Mouse (Mus musculus) bone marrow macrophage, adult 2 months (primary cell): ENCODE data around the gene Vav2. TPM values are rescaled to one million over a fixed set of nuclear protein-coding genes. Genes with fewer than 3 reads are reported as not detected.

Experiments
- H3K27ac ChIP-seq: 2 replicates; pipeline ENCODE4 v1.5.1; 2012; ENCODE audit warnings: low read depth, low read length; ENCODE audit not compliant: insufficient read depth
- H3K4me1 ChIP-seq: 2 replicates; pipeline ENCODE4 v1.6.1; 2012; ENCODE audit warnings: low read length; ENCODE audit not compliant: control insufficient read depth, insufficient read depth
- H3K4me3 ChIP-seq: 2 replicates; pipeline ENCODE4 v1.5.1; 2012; ENCODE audit warnings: mild to moderate bottlenecking, low read length, moderate library complexity; ENCODE audit not compliant: insufficient read depth
- CTCF ChIP-seq: IDR thresholded peaks from 2 replicates; pipeline ENCODE4 v1.5.1; 2012; ENCODE audit warnings: low read depth, mild to moderate bottlenecking, low read length, moderate library complexity
- POLR2A ChIP-seq: IDR thresholded peaks from 2 replicates; pipeline ENCODE4 v1.6.1; 2012; ENCODE audit warnings: mild to moderate bottlenecking, low read depth, low read length, borderline replicate concordance
- polyA plus RNA-seq: library from polyadenylated mRNA; stranded (reverse); fragments of >200 nt; gene quantifications from 2 replicates; pipeline ENCODE4 v1.2.4, GENCODE M21; 2012; ENCODE audit not compliant: missing spikeins, insufficient read depth, insufficient read length

Gene Vav2
- polyA plus RNA-seq, 1 experiment: 16.3 TPM

- no peak overlapping the region for H3K4me3 ChIP-seq
- H3K27ac ChIP-seq: no peak overlapping the region
- H3K4me1 ChIP-seq: peaks cover 6% of the 10 kb centered on the region
- no peak for TF ChIP-seq CTCF
- TF ChIP-seq POLR2A: no peak
Observed at GRCm38 (mm10) chr2:27375141-27375540, 51.7 kb downstream of the Vav2 start.

DNA sequence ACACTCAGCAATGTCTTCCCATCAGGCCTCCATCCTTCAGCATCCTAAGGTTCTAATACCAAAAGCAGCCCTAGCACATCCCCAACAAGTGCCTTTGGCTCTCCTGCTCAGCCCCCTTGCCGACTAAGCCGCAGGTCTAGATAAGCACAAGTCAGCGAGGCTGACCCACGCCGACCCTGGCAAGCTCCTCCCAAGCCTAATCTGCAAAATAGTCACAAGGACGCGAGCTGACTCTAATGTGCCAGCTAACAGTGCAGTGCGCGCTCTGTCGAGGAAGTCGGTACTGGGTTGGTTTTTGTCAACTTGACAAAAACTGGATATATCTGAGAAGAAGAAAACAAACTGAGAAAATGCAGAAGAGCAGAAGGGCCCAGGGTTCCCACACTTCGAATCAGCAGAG is 53.5 kb downstream of the Vav2 start:
- Histone ChIP-seq H3K4me1 (peaks cover 6% of the 10 kb centered on the region), H3K4me3 (no peak overlapping the region), H3K27ac (no peak overlapping the region)
- TF ChIP-seq CTCF (no peak), POLR2A (no peak)

DNA sequence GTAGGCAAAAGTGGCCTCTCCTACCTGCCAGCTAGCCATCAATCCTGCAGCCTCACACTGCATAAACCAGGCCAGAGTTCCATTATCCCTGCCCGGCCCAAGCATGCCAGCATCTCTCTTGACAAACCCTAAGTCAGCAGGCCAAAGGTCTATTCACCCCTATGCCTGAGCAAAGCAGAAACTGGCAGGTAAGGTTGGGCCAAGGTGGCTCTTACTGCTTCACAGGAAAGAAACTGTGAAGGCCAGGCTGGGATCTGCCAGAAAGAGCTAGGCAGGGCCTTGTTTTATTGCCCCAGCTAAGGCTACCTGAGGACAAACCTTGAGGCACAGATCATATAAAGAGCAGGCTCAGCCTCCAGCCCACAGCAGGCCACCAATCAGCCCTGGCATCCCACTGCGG is 55.4 kb downstream of the Vav2 start:
- Histone ChIP-seq H3K4me3 (no peak overlapping the region), H3K4me1 (peaks cover 6% of the 10 kb centered on the region), H3K27ac (no peak overlapping the region)
- TF ChIP-seq CTCF: no peak
- no peak for TF ChIP-seq POLR2A

GRCm38 (mm10) chr2:27368980-27369379 is 57.9 kb downstream of the Vav2 start:
- H3K4me1 ChIP-seq: peaks cover 8% of the 10 kb centered on the region
- no peak overlapping the region for H3K27ac ChIP-seq
- H3K4me3 ChIP-seq: no peak overlapping the region
- TF ChIP-seq CTCF: no peak
- TF ChIP-seq POLR2A: no peak

- no peak for TF ChIP-seq POLR2A
- no peak for TF ChIP-seq CTCF
- Histone ChIP-seq H3K4me1 (peaks cover 3% of the 10 kb centered on the region; the same call in 1 of the 2 replicates), H3K4me3 (no peak overlapping the region), H3K27ac (no peak overlapping the region)
Observed at GRCm38 (mm10) chr2:27365296-27365695, 61.5 kb downstream of the Vav2 start.

- TF ChIP-seq CTCF (no peak), POLR2A (no peak)
- Histone ChIP-seq H3K4me1 (peaks cover 7% of the 10 kb centered on the region), H3K4me3 (no peak overlapping the region), H3K27ac (no peak overlapping the region)
Observed at GRCm38 (mm10) chr2:27361786-27362185, 65.0 kb downstream of the Vav2 start.

GRCm38 (mm10) chr2:27358461-27358860 is 68.4 kb downstream of the Vav2 start:
- no peak overlapping the region for H3K27ac ChIP-seq
- H3K4me3 ChIP-seq: no peak overlapping the region
- peaks cover 23% of the 10 kb centered on the region for H3K4me1 ChIP-seq
- TF ChIP-seq POLR2A (no peak), CTCF (no peak)

GRCm38 (mm10) chr2:27355684-27356083 is 71.1 kb downstream of the Vav2 start:
- TF ChIP-seq CTCF (no peak), POLR2A (no peak)

DNA sequence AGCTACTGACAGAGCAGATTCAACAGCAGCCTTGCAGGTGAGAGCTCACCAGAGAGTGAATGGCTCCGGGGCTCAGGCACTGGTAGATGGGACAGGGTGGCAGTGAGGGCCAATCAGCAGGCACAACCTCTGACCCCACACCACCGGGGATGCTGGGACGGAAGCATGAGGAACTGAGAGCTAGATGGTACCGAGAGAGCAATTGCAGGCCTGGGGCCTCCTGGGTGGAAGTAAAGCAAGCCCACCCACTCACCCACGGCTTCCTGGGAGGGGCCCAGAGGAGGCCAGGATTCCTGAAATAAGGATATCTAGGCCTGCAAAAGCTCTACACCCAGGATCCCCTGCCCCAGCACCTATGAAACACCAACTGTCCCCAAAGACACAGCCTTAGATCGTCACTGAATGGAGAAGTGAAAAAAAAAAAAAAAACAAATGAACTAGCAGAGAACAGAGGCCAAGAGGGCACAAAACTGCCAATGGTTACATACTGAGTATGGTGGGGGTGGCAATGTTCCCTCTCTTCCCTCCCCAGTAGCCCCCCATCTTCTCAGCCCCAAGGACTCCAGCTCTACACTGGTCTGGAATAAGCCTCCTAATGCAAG is 72.1 kb downstream of the Vav2 start:
- TF ChIP-seq POLR2A (no peak), CTCF (no peak)
- peaks cover 30% of the 10 kb centered on the region for H3K4me1 ChIP-seq
- H3K4me3 ChIP-seq: no peak overlapping the region
- H3K27ac ChIP-seq: peak overlapping the region; percentile 13; the same call in 1 of the 2 replicates

More at GRCm38 (mm10) chr2:27355684-27356083, 71.1 kb downstream of the Vav2 start:
- Histone ChIP-seq H3K27ac (no peak overlapping the region), H3K4me1 (peaks cover 23% of the 10 kb centered on the region), H3K4me3 (no peak overlapping the region)

- TF ChIP-seq CTCF (no peak), POLR2A (no peak)
- Histone ChIP-seq H3K27ac (no peak overlapping the region), H3K4me1 (peaks cover 36% of the 10 kb centered on the region), H3K4me3 (no peak overlapping the region)
Observed at GRCm38 (mm10) chr2:27352720-27353119, 74.1 kb downstream of the Vav2 start.

- peak overlapping the region; percentile 66 for H3K27ac ChIP-seq
- H3K4me1 ChIP-seq: peaks cover 30% of the 10 kb centered on the region
- no peak for TF ChIP-seq POLR2A
- TF ChIP-seq CTCF: no peak
- H3K4me3 ChIP-seq: no peak overlapping the region
Observed at GRCm38 (mm10) chr2:27350371-27350770, 76.5 kb downstream of the Vav2 start.

DNA sequence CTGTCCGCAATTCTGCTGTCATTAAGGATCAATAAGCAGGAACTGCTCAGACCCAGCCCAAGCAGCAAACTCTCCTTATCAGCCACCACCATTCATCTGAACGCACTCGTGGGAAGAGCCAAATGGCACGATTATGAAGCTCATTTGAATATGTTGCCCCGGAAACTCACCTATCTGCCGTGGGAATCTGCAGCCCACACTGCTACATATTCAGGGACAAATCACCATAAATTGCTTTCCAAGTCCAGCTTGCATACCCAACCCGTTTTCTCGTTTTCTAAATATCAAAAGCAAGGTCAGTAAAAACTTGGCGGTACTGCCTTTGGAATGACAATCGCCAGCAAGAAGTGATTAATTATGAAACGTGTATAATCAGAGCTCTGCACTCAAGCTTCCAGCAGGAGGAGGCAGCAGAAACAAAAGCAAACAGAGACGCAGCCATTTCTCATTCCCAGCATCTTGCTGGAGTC is 82.8 kb downstream of the Vav2 start:
- TF ChIP-seq CTCF: no peak
- no peak for TF ChIP-seq POLR2A
- Histone ChIP-seq H3K4me3 (no peak overlapping the region), H3K4me1 (peaks cover 7% of the 10 kb centered on the region), H3K27ac (no peak overlapping the region)
